Mouse (Mus musculus) small intestine, adult 2 months (tissue): ENCODE results near the gene Polr1e.

Experiments
- CTCF ChIP-seq: fragments of 200-500 bp; IDR thresholded peaks from 2 replicates; pipeline ENCODE4 v1.5.1; 2012; ENCODE audit warnings: low read depth, mild to moderate bottlenecking, control low read depth, inconsistent platforms, low read length, moderate library complexity, mixed read lengths; ENCODE audit not compliant: insufficient replicate concordance, insufficient read length; ENCODE audit errors: extremely low read depth
- POLR2A ChIP-seq: fragments of 200-500 bp; IDR thresholded peaks from 2 replicates; pipeline ENCODE4 v1.6.1; 2012; ENCODE audit warnings: low read depth, mild to moderate bottlenecking, control low read depth, inconsistent platforms, low read length, moderate library complexity

GRCm38 (mm10) chr4:44979794-44980338 lies 38.5 kb upstream of the Polr1e start:
- TF ChIP-seq CTCF, result no peak
- TF ChIP-seq POLR2A, result no peak
